Mouse (Mus musculus): ENCODE measurements around the gene Spp1. TPM values are rescaled to one million over a fixed set of nuclear protein-coding genes. Genes with fewer than 3 reads are reported as not detected.

The Spp1 gene
- 11.6 and 17.0 TPM in 2 replicates for polyA plus RNA-seq (2014; fragmentation: Nextera tagmentation; extraction: Ambion mirVana)

DNA sequence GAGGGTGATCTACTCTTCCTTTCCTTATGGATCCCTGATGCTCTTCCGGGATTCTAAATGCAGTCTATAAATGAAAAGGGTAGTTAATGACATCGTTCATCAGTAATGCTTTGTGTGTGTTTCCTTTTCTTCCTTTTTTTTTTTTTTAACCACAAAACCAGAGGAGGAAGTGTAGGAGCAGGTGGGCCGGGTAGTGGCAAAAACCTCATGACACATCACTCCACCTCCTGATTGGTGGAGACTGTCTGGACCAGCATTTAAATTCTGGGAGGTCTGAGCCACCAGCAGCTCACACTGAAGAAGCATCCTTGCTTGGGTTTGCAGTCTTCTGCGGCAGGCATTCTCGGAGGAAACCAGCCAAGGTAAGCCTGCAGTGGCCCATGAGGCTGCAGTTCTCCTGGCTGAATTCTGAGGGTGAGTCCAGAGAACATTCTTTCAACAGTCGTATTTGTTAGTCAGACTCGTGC, at the start of gene Spp1:
Gene Spp1, plus strand, starts transcription at position 284 of the 467 bp plus-strand sequence.
- Histone ChIP-seq H3K9ac (ENCODE audit: low read length) (no peak within 1 kb of the TSS), H3K27me3 (replicated peaks; ENCODE audit: control insufficient read depth, insufficient read depth, low read length) (no peaks in the 10 kb centered on the region), H3K4me2 (ENCODE audit: low read length) (no peak within 1 kb of the TSS), H3K4me3 (ENCODE audit: low read depth, low read length) (no peak within 1 kb of the TSS), H3K36me3 (ENCODE audit: control insufficient read depth, insufficient read depth, low read length) (no peaks in the 10 kb centered on the region), H3K9me3 (replicated peaks; ENCODE audit: control insufficient read depth, low read length) (no peaks in the 10 kb centered on the region), H3K27ac (ENCODE audit: low read depth, low read length) (no peak within 1 kb of the TSS), H3K4me1 (ENCODE audit: control insufficient read depth, insufficient read depth, low read length) (no peaks in the 10 kb centered on the region)
- no peak for DNase-seq (ENCODE audit: low spot score)
- no peak for ATAC-seq
- 71% methylated on average over 7 of the region's 7 CpGs for WGBS

DNA sequence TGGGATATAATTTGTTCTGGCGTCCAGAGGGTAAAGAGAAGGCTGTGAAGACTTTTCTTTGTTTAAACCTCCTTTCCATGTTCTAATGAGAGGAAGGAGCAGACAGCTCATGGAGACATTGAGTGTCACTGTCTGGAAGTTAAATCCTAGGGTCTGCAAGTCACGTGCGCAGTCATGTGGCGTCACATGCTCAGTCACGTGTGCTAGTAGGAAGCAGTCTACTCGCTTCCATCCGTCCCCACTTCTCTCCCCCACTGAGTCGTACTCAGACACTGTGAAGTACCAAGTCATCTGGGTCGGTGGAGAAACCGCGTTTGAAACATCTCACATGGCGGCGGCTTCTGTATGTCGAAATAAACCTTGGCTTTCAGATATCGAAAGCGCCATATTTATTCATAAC, 49.4 kb upstream of the Spp1 start:
- WGBS, result 94% methylated on average over 16 of the region's 16 CpGs
- H3K4me2 ChIP-seq (ENCODE audit: low read length), result no peak overlapping the region
- no peak overlapping the region for H3K27ac ChIP-seq (ENCODE audit: low read depth, low read length)
- H3K9me3 ChIP-seq (replicated peaks; ENCODE audit: control insufficient read depth, low read length), result no peaks in the 10 kb centered on the region
- H3K27me3 ChIP-seq (replicated peaks; ENCODE audit: control insufficient read depth, insufficient read depth, low read length), result no peaks in the 10 kb centered on the region
- no peak overlapping the region for H3K9ac ChIP-seq (ENCODE audit: low read length)
- H3K4me1 ChIP-seq (ENCODE audit: control insufficient read depth, insufficient read depth, low read length), result no peaks in the 10 kb centered on the region
- DNase-seq (ENCODE audit: low spot score) (no peak), ATAC-seq (no peak)
- no peaks in the 10 kb centered on the region for H3K36me3 ChIP-seq (ENCODE audit: control insufficient read depth, insufficient read depth, low read length)
- H3K4me3 ChIP-seq (ENCODE audit: low read depth, low read length), result no peak overlapping the region

DNA sequence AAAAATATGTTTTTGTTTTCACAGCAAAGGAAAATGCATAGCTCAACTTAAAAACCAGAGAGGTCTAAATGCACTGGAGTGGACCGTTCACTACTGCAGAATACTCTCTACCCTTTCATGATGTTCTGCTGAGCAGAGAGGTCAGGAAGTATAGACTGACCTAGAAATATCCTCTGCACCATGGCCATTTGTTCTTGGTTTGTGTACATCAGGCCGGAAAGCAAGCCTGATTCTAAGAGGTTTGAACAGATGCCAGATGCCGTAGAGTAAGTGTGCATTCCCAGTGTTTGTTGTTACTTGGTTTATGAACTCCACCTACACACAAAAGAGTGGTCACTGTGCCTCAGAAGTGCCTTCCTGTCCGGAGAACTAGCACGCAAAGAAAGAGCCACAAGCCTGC, 48.0 kb upstream of the Spp1 start:
- no peak for ATAC-seq
- Histone ChIP-seq H3K27ac (ENCODE audit: low read depth, low read length) (no peak overlapping the region), H3K36me3 (ENCODE audit: control insufficient read depth, insufficient read depth, low read length) (no peaks in the 10 kb centered on the region), H3K9ac (ENCODE audit: low read length) (no peak overlapping the region), H3K27me3 (replicated peaks; ENCODE audit: control insufficient read depth, insufficient read depth, low read length) (no peaks in the 10 kb centered on the region), H3K4me2 (ENCODE audit: low read length) (no peak overlapping the region), H3K4me1 (ENCODE audit: control insufficient read depth, insufficient read depth, low read length) (no peaks in the 10 kb centered on the region), H3K9me3 (replicated peaks; ENCODE audit: control insufficient read depth, low read length) (no peaks in the 10 kb centered on the region), H3K4me3 (ENCODE audit: low read depth, low read length) (no peak overlapping the region)
- DNase-seq (ENCODE audit: low spot score), result peak; percentile 4
- WGBS, result 86% methylated on average over 5 of the region's 5 CpGs

DNA sequence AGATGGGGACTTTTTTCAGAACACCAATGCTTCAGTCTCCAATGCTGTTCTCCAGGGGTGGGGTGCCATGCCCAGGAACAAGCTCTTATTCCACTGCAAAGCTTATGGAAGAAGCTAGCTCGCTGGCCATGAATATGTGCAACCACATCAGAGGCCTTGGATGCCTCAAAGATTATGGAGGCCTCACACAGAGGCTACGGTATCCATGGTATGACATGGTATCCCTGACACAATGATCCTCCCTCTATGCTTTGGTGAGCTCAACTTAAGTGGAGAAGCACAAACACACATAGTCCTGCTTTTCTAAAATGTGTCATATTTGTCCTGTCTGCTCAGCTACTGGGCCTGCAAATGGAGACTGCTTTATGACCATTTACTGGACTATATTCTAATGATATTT, 44.0 kb upstream of the Spp1 start:
- no peak overlapping the region for H3K4me2 ChIP-seq (ENCODE audit: low read length)
- H3K4me3 ChIP-seq (ENCODE audit: low read depth, low read length), result no peak overlapping the region
- no peaks in the 10 kb centered on the region for H3K27me3 ChIP-seq (replicated peaks; ENCODE audit: control insufficient read depth, insufficient read depth, low read length)
- H3K27ac ChIP-seq (ENCODE audit: low read depth, low read length), result no peak overlapping the region
- H3K4me1 ChIP-seq (ENCODE audit: control insufficient read depth, insufficient read depth, low read length), result no peaks in the 10 kb centered on the region
- ATAC-seq (no peak), DNase-seq (ENCODE audit: low spot score) (no peak)
- H3K36me3 ChIP-seq (ENCODE audit: control insufficient read depth, insufficient read depth, low read length), result no peaks in the 10 kb centered on the region
- WGBS, result 80% methylated on average over 2 of the region's 2 CpGs
- no peak overlapping the region for H3K9ac ChIP-seq (ENCODE audit: low read length)
- H3K9me3 ChIP-seq (replicated peaks; ENCODE audit: control insufficient read depth, low read length), result no peaks in the 10 kb centered on the region

DNA sequence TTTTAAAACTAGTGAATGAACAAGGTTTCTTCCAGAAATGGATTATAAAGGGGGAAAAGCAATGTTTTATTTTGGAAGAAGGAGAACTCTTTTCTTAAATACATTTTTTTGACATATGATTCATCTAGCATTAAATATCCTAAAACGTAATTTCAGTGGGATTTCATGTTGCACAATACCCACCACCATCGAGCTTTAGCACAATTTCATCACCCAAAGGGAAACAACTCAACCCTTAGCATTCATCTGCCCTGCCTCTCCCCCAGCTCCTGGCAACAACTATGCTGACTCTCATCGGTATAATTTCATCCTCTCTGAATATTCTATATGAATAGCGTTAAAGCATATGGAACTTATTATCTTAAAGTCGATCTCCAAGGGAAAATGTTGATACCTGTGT, 42.1 kb upstream of the Spp1 start:
- no peaks in the 10 kb centered on the region for H3K4me1 ChIP-seq (ENCODE audit: control insufficient read depth, insufficient read depth, low read length)
- no peak overlapping the region for H3K4me3 ChIP-seq (ENCODE audit: low read depth, low read length)
- no peaks in the 10 kb centered on the region for H3K9me3 ChIP-seq (replicated peaks; ENCODE audit: control insufficient read depth, low read length)
- H3K27me3 ChIP-seq (replicated peaks; ENCODE audit: control insufficient read depth, insufficient read depth, low read length), result no peaks in the 10 kb centered on the region
- WGBS, result 88% methylated on average over 5 of the region's 5 CpGs
- H3K27ac ChIP-seq (ENCODE audit: low read depth, low read length), result no peak overlapping the region
- ATAC-seq, result no peak
- H3K4me2 ChIP-seq (ENCODE audit: low read length), result no peak overlapping the region
- H3K9ac ChIP-seq (ENCODE audit: low read length), result no peak overlapping the region
- H3K36me3 ChIP-seq (ENCODE audit: control insufficient read depth, insufficient read depth, low read length), result no peaks in the 10 kb centered on the region
- DNase-seq (ENCODE audit: low spot score), result no peak

DNA sequence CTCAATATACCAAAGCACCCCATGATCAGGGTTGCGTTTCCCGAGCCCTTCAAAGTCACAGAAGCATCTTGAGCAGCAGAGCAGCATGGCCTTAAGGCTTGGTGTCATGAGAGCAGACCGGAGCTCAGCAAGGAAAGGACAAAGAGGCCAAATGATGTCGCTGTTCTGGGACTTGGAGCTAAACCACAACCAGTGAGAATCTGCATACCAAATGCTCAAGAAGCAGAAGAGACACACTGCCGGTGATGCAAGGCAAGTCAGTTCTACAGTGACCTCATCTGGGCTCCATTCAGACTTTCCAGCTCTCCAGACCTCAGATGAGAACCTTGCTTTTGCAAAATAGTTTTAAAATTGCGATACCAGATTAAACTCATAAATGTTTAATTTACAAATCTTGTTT, 38.6 kb upstream of the Spp1 start:
- Histone ChIP-seq H3K27me3 (replicated peaks; ENCODE audit: control insufficient read depth, insufficient read depth, low read length) (no peaks in the 10 kb centered on the region), H3K27ac (ENCODE audit: low read depth, low read length) (no peak overlapping the region), H3K4me2 (ENCODE audit: low read length) (no peak overlapping the region), H3K9me3 (replicated peaks; ENCODE audit: control insufficient read depth, low read length) (no peaks in the 10 kb centered on the region), H3K4me3 (ENCODE audit: low read depth, low read length) (no peak overlapping the region), H3K36me3 (ENCODE audit: control insufficient read depth, insufficient read depth, low read length) (no peaks in the 10 kb centered on the region), H3K4me1 (ENCODE audit: control insufficient read depth, insufficient read depth, low read length) (no peaks in the 10 kb centered on the region), H3K9ac (ENCODE audit: low read length) (no peak overlapping the region)
- ATAC-seq (no peak), DNase-seq (ENCODE audit: low spot score) (no peak)
- WGBS, result 83% methylated on average over 6 of the region's 6 CpGs

DNA sequence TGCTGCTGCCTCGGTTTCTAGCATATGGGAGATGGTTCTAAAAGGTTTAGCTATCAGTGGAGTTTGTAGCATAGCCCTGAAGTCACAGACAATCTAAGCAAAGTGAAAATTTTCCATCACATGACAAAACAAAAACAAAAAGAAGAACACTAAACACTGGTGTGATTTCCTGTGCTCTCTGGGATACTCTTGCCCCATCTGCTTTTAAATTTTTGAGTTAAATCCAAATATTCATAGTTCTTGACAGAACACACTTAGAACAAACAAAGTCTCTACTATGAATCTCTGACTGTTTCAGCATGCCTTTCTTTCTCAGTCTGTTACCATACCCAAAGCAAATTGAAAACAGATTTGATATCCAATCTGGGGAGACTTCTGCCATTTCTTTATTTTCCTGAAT, 36.9 kb upstream of the Spp1 start:
- DNase-seq (ENCODE audit: low spot score), result no peak
- H3K9me3 ChIP-seq (replicated peaks; ENCODE audit: control insufficient read depth, low read length), result no peaks in the 10 kb centered on the region
- no peak overlapping the region for H3K27ac ChIP-seq (ENCODE audit: low read depth, low read length)
- no peaks in the 10 kb centered on the region for H3K27me3 ChIP-seq (replicated peaks; ENCODE audit: control insufficient read depth, insufficient read depth, low read length)
- WGBS, result 64% methylated on average over 1 of the region's 1 CpGs
- H3K4me3 ChIP-seq (ENCODE audit: low read depth, low read length), result no peak overlapping the region
- no peak overlapping the region for H3K4me2 ChIP-seq (ENCODE audit: low read length)
- H3K9ac ChIP-seq (ENCODE audit: low read length), result no peak overlapping the region
- no peaks in the 10 kb centered on the region for H3K36me3 ChIP-seq (ENCODE audit: control insufficient read depth, insufficient read depth, low read length)
- no peaks in the 10 kb centered on the region for H3K4me1 ChIP-seq (ENCODE audit: control insufficient read depth, insufficient read depth, low read length)
- ATAC-seq, result no peak

DNA sequence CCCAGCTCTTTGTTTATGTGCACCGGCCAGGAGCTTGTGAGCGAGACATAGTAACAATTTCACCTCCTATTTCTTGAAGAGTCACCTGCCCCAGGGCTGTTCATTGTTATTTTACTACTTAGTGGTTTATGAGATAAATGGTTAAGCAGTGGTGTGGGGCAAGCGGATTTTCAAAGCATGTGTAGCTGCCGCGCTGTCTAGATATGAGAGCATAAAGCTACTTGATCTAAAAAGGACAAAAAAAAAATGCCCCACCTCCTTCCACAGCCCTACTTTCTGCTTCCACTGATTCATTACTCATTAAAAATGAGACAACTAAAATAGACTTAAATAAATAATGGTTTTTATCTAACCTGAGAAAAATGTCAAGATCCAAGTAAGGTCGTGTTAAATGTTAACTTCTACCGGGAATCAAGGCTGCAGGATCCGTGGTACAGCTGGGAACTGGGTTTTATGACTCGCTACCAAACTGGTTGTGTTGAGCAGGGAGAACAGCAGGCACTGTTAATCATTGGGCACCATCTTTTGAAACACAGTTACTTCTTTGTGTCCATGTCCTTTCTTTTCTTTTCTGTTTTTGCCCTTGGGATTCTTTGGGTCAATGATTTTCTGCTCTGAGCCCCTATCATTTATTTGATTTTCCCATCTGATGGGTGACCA, 35.5 kb upstream of the Spp1 start:
- Histone ChIP-seq H3K27ac (ENCODE audit: low read depth, low read length) (no peak overlapping the region), H3K4me1 (ENCODE audit: control insufficient read depth, insufficient read depth, low read length) (no peaks in the 10 kb centered on the region), H3K4me3 (ENCODE audit: low read depth, low read length) (no peak overlapping the region), H3K36me3 (ENCODE audit: control insufficient read depth, insufficient read depth, low read length) (no peaks in the 10 kb centered on the region), H3K9ac (ENCODE audit: low read length) (no peak overlapping the region), H3K27me3 (replicated peaks; ENCODE audit: control insufficient read depth, insufficient read depth, low read length) (no peaks in the 10 kb centered on the region), H3K9me3 (replicated peaks; ENCODE audit: control insufficient read depth, low read length) (no peaks in the 10 kb centered on the region), H3K4me2 (ENCODE audit: low read length) (no peak overlapping the region)
- 70% methylated on average over 9 of the region's 9 CpGs for WGBS
- no peak for ATAC-seq
- no peak for DNase-seq (ENCODE audit: low spot score)

DNA sequence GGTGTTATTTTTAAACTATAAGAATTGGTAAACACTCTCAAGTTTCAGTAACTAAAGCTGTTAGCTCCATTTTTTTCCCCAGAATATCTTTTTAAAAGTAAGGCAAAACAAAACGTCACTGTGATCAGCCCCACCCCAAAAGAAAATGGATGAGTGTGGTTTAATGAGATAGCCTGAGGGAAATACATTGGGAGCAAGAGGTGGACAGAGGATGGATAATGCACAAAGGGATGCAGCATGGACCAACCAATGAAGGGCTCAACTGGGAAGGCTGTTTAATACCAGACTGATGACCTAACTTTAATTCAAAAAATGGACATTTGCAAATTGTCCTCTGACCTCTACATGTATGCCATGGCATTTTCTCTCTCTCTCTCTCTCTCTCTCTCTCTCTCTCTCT, 34.9 kb upstream of the Spp1 start:
- ATAC-seq (no peak), DNase-seq (ENCODE audit: low spot score) (no peak)
- Histone ChIP-seq H3K9ac (ENCODE audit: low read length) (no peak overlapping the region), H3K27ac (ENCODE audit: low read depth, low read length) (no peak overlapping the region), H3K36me3 (ENCODE audit: control insufficient read depth, insufficient read depth, low read length) (no peaks in the 10 kb centered on the region), H3K4me2 (ENCODE audit: low read length) (no peak overlapping the region), H3K4me1 (ENCODE audit: control insufficient read depth, insufficient read depth, low read length) (no peaks in the 10 kb centered on the region), H3K27me3 (replicated peaks; ENCODE audit: control insufficient read depth, insufficient read depth, low read length) (no peaks in the 10 kb centered on the region), H3K9me3 (replicated peaks; ENCODE audit: control insufficient read depth, low read length) (no peaks in the 10 kb centered on the region), H3K4me3 (ENCODE audit: low read depth, low read length) (no peak overlapping the region)
- 42% methylated on average over 1 of the region's 1 CpGs for WGBS

Data from forebrain, embryonic 14.5 days (tissue).